Mouse (Mus musculus) CH12.LX (cell line): Measurements from ENCODE around the gene Car10. TPM values are rescaled to one million over a fixed set of nuclear protein-coding genes. Genes with fewer than 3 reads are reported as not detected.

Experiments used
- DNase-seq: peaks from one replicate; pipeline ENCODE4 v3.0.0-alpha.2; 2013; ENCODE audit errors: extremely low read depth
- H3K27ac ChIP-seq: 2 replicates; pipeline ENCODE4 v1.5.1; 2012; ENCODE audit warnings: low read depth, mild to moderate bottlenecking, control low read depth, moderate library complexity; ENCODE audit not compliant: insufficient read depth
- H3K27me3 ChIP-seq: replicated peaks from 2 replicates; pipeline ENCODE3; 2012; ENCODE audit warnings: inconsistent platforms
- H3K36me3 ChIP-seq, 2 experiments: replicated peaks in 1 of 2; 2 replicates each; pipeline versions ENCODE3 to v1.6.1; 2012; ENCODE audit warnings: inconsistent platforms in 1 of 2, low read length in 1 of 2, mild to moderate bottlenecking in 1 of 2, mixed read lengths in 1 of 2, moderate library complexity in 1 of 2; ENCODE audit not compliant: control insufficient read depth in 1 of 2, insufficient read depth in 1 of 2
- H3K4me1 ChIP-seq, 2 experiments: 2 replicates each; pipeline ENCODE4 v1.6.1; 2012; ENCODE audit warnings: inconsistent platforms in 1 of 2, moderate library complexity in 1 of 2; ENCODE audit not compliant: insufficient read depth in 2 of 2, control insufficient read depth in 1 of 2
- H3K4me2 ChIP-seq: 2 replicates; pipeline ENCODE4 v1.6.1; 2012; ENCODE audit warnings: low read depth, mild to moderate bottlenecking, control low read depth; ENCODE audit not compliant: poor library complexity, insufficient read depth, severe bottlenecking
- H3K4me3 ChIP-seq, 3 experiments: fragments of 150-350 bp in 1 of 3; sonication (generic) in 1 of 3; replicated peaks in 1 of 3; 2 replicates each; pipeline versions ENCODE3 to v1.5.1; 2011 to 2012; ENCODE audit warnings: low read depth in 2 of 3, low read length in 2 of 3, mild to moderate bottlenecking in 2 of 3, moderate library complexity in 2 of 3, control low read depth in 1 of 3, improper control_type of control experiment in 1 of 3, inconsistent platforms in 1 of 3, mixed read lengths in 1 of 3; ENCODE audit not compliant: poor library complexity in 1 of 3
- H3K79me2 ChIP-seq: replicated peaks from 2 replicates; pipeline ENCODE4 v1.6.1; 2012; ENCODE audit warnings: mild to moderate bottlenecking, moderate library complexity; ENCODE audit not compliant: control insufficient read depth, poor library complexity, insufficient read depth, severe bottlenecking; ENCODE audit errors: extremely low read depth
- H3K9ac ChIP-seq: 2 replicates; pipeline ENCODE4 v1.6.1; 2012; ENCODE audit warnings: low read depth, mild to moderate bottlenecking, control low read depth, moderate library complexity; ENCODE audit not compliant: insufficient read depth
- H3K9me3 ChIP-seq: replicated peaks from 2 replicates; pipeline ENCODE3; 2012; ENCODE audit warnings: low read length, inconsistent platforms, mixed read lengths
- BHLHE40 ChIP-seq: IDR thresholded peaks from 2 replicates; pipeline ENCODE4 v1.6.1; 2011; ENCODE audit warnings: mild to moderate bottlenecking, low read depth, low read length, improper control_type of control experiment
- CHD2 ChIP-seq: IDR thresholded peaks from 2 replicates; pipeline ENCODE4 v1.6.1; 2011; ENCODE audit warnings: low read length, improper control_type of control experiment
- CTCF ChIP-seq, 2 experiments: IDR thresholded peaks in 1 of 2; conservative IDR thresholded peaks in 1 of 2; 2 replicates each; pipeline ENCODE4 v1.5.1; 2011 to 2012; ENCODE audit warnings: low read depth in 2 of 2, low read length in 2 of 2, improper control_type of control experiment in 1 of 2, inconsistent platforms in 1 of 2, mild to moderate bottlenecking in 1 of 2, moderate library complexity in 1 of 2
- ELF1 ChIP-seq: IDR thresholded peaks from 2 replicates; pipeline ENCODE4 v1.6.1; 2014; ENCODE audit warnings: low read depth, mild to moderate bottlenecking, inconsistent platforms, low read length, improper control_type of control experiment
- EP300 ChIP-seq: IDR thresholded peaks from 2 replicates; pipeline ENCODE4 v1.6.1; 2011; ENCODE audit warnings: low read length, improper control_type of control experiment
- ETS1 ChIP-seq: conservative IDR thresholded peaks from 2 replicates; pipeline ENCODE4 v1.6.1; 2012; ENCODE audit warnings: low read depth, mild to moderate bottlenecking, inconsistent platforms, low read length, improper control_type of control experiment, moderate library complexity
- GABPA ChIP-seq: IDR thresholded peaks from 2 replicates; pipeline ENCODE4 v1.6.1; 2012; ENCODE audit warnings: low read depth, low read length, improper control_type of control experiment, inconsistent platforms; ENCODE audit not compliant: insufficient replicate concordance
- IRF4 ChIP-seq: IDR thresholded peaks from 2 replicates; pipeline ENCODE4 v1.6.1; 2014; ENCODE audit warnings: low read depth, mild to moderate bottlenecking, inconsistent platforms, low read length, improper control_type of control experiment
- JUN ChIP-seq: IDR thresholded peaks from 2 replicates; pipeline ENCODE4 v1.6.1; 2011; ENCODE audit warnings: low read depth, mild to moderate bottlenecking, low read length, improper control_type of control experiment, moderate library complexity; ENCODE audit not compliant: insufficient read depth
- JUND ChIP-seq: conservative IDR thresholded peaks from 2 replicates; pipeline ENCODE4 v1.6.1; 2011; ENCODE audit warnings: low read depth, low read length, improper control_type of control experiment
- MAX ChIP-seq: IDR thresholded peaks from 2 replicates; pipeline ENCODE4 v1.6.1; 2011; ENCODE audit warnings: low read length, improper control_type of control experiment
- MAZ ChIP-seq: IDR thresholded peaks from 2 replicates; pipeline ENCODE4 v1.6.1; 2012; ENCODE audit warnings: low read depth, mild to moderate bottlenecking, inconsistent platforms, low read length, improper control_type of control experiment, moderate library complexity
- MXI1 ChIP-seq: IDR thresholded peaks from 2 replicates; pipeline ENCODE4 v1.6.1; 2011; ENCODE audit warnings: mild to moderate bottlenecking, low read depth, low read length, improper control_type of control experiment
- MYC ChIP-seq: IDR thresholded peaks from 2 replicates; pipeline ENCODE4 v1.6.1; 2011; ENCODE audit warnings: low read depth, mild to moderate bottlenecking, improper control_type of control experiment, low read length
- NELFE ChIP-seq: IDR thresholded peaks from 2 replicates; pipeline ENCODE4 v1.6.1; 2011; ENCODE audit warnings: low read depth, low read length, improper control_type of control experiment
- POLR2A ChIP-seq: IDR thresholded peaks from 2 replicates; pipeline ENCODE4 v1.6.1; 2011; ENCODE audit warnings: low read depth, mild to moderate bottlenecking, improper control_type of control experiment, low read length
- POLR2AphosphoS2 ChIP-seq: IDR thresholded peaks from 2 replicates; pipeline ENCODE4 v1.6.1; 2011; ENCODE audit warnings: low read depth, low read length, improper control_type of control experiment
- RAD21 ChIP-seq: IDR thresholded peaks from 2 replicates; pipeline ENCODE4 v1.6.1; 2011; ENCODE audit warnings: low read depth, mild to moderate bottlenecking, low read length, improper control_type of control experiment, moderate library complexity
- RCOR1 ChIP-seq: conservative IDR thresholded peaks from 2 replicates; pipeline ENCODE4 v1.6.1; 2012; ENCODE audit warnings: low read depth, mild to moderate bottlenecking, inconsistent platforms, low read length, improper control_type of control experiment
- SIN3A ChIP-seq: IDR thresholded peaks from 2 replicates; pipeline ENCODE4 v1.6.1; 2012; ENCODE audit warnings: low read length, improper control_type of control experiment, inconsistent platforms
- UBTF ChIP-seq: IDR thresholded peaks from 2 replicates; pipeline ENCODE4 v1.6.1; 2012; ENCODE audit warnings: low read depth, mild to moderate bottlenecking, inconsistent platforms, low read length, improper control_type of control experiment, moderate library complexity
- USF1 ChIP-seq: IDR thresholded peaks from 2 replicates; pipeline ENCODE4 v1.6.1; 2014; ENCODE audit warnings: low read depth, mild to moderate bottlenecking, inconsistent platforms, low read length, improper control_type of control experiment
- ZKSCAN1 ChIP-seq: IDR thresholded peaks from 2 replicates; pipeline ENCODE4 v1.6.1; 2012; ENCODE audit warnings: low read depth, inconsistent platforms, low read length, improper control_type of control experiment, borderline replicate concordance
- ZNF384 ChIP-seq: IDR thresholded peaks from 2 replicates; pipeline ENCODE4 v1.6.1; 2012; ENCODE audit warnings: low read depth, low read length, improper control_type of control experiment, inconsistent platforms
- dilution Hi-C: fragments of 300-500 bp; cut with MboI; formaldehyde crosslinking; loops from 2 replicates; pipeline ENCODE4 v1.14.3; 2020; ENCODE audit warnings: low sequenced_read_pairs; ENCODE audit not compliant: extremely low pct_unique_long_range_greater_than_20kb, extremely low pct_ligation_motif_present
- in situ Hi-C: fragments of 300-500 bp; cut with MboI; formaldehyde crosslinking; loops from 3 replicates; pipeline ENCODE4 v1.14.3; 2019; ENCODE audit warnings: low sequenced_read_pairs, low pct_ligation_motif_present, low pct_unique_long_range_greater_than_20kb, mixed read lengths
- polyA plus RNA-seq: library from polyadenylated mRNA; unstranded; fragments of >175 nt; gene quantifications from 2 replicates; pipeline ENCODE4 v1.2.1, GENCODE M21; 2012; ENCODE audit warnings: low read depth; ENCODE audit not compliant: insufficient read length
- total RNA-seq, 2 experiments: library from RNA; depleted of rRNA; stranded (reverse); fragments of 300-350 nt in 1 of 2; fragments of >200 nt in 1 of 2; gene quantifications; 2 replicates each; pipeline ENCODE4 v1.2.3; 2012 to 2014

The Car10 gene
- total and polyA plus RNA-seq, 3 experiments = not detected

GRCm38 (mm10) chr11:93467711-93468110, 369.9 kb downstream of the Car10 start:
- Histone ChIP-seq H3K4me3 (no peak overlapping the region), H3K4me1 (peaks cover 3 to 5% of the 10 kb centered on the region in 2 experiments; a peak in 2 of 4 replicates), H3K9ac (no peak overlapping the region), H3K79me2 (no peaks in the 10 kb centered on the region), H3K36me3 (no peaks in the 10 kb centered on the region), H3K9me3 (no peaks in the 10 kb centered on the region), H3K27me3 (peaks cover 12% of the 10 kb centered on the region), H3K27ac (no peak overlapping the region), H3K4me2 (no peak overlapping the region)
- DNase-seq = no peak
- in situ Hi-C loops = no loop called here
- dilution Hi-C loops = no loop called here
- no peak for TF ChIP-seq GABPA
- no peak for TF ChIP-seq ZNF384
- TF ChIP-seq CTCF (conservative IDR thresholded peaks at IDR 0.05 in 1 of 2, IDR thresholded peaks at IDR 0.05 in 1 of 2; ENCODE audit: low read depth in 2 of 2, low read length in 2 of 2) = no peak
- no peak for TF ChIP-seq MAZ
- TF ChIP-seq ETS1 = no peak
- TF ChIP-seq UBTF = no peak
- TF ChIP-seq POLR2A = no peak
- TF ChIP-seq EP300 = no peak
- no peak for TF ChIP-seq USF1
- no peak for TF ChIP-seq SIN3A
- TF ChIP-seq ZKSCAN1 = no peak
- no peak for TF ChIP-seq NELFE
- TF ChIP-seq JUN = no peak
- no peak for TF ChIP-seq ELF1
- no peak for TF ChIP-seq BHLHE40
- no peak for TF ChIP-seq MYC
- no peak for TF ChIP-seq POLR2AphosphoS2

- Histone ChIP-seq H3K27me3 (peaks cover 14% of the 10 kb centered on the region), H3K9ac (no peak overlapping the region), H3K4me1 (peaks cover 3 to 5% of the 10 kb centered on the region in 2 experiments; a peak in 2 of 4 replicates), H3K36me3 (no peaks in the 10 kb centered on the region), H3K79me2 (no peaks in the 10 kb centered on the region), H3K4me3 (no peak overlapping the region), H3K27ac (no peak overlapping the region), H3K9me3 (no peaks in the 10 kb centered on the region), H3K4me2 (no peak overlapping the region)
- TF ChIP-seq MAZ (no peak), ETS1 (no peak), CHD2 (no peak), IRF4 (no peak), ELF1 (no peak), RCOR1 (no peak), JUN (no peak), POLR2AphosphoS2 (no peak), MAX (no peak), CTCF (conservative IDR thresholded peaks at IDR 0.05 in 1 of 2, IDR thresholded peaks at IDR 0.05 in 1 of 2; ENCODE audit: low read depth in 2 of 2, low read length in 2 of 2) (no peak), SIN3A (no peak), GABPA (no peak), JUND (no peak), NELFE (no peak), USF1 (no peak), MXI1 (no peak), RAD21 (no peak)
- in situ Hi-C loops = no loop called here
- dilution Hi-C loops = no loop called here
- no peak for DNase-seq
Observed at GRCm38 (mm10) chr11:93470771-93471170, 372.9 kb downstream of the Car10 start.
